Mouse (Mus musculus) heart, embryonic 13.5 days (tissue): ENCODE measurements around the gene Rab32. TPM values are rescaled to one million over a fixed set of nuclear protein-coding genes. Genes with fewer than 3 reads are reported as not detected.
A peak's percentile ranks its signal among the peaks of the same experiment; 100 is the strongest.
"Not testable (repeated sequence)": the region's sequence is repeated elsewhere in the genome, so short reads cannot be mapped to it uniquely, and the experiment has no call there.

Experiments used
- ATAC-seq: fragments of 200-750 bp; cut with Nextera tagmentation; 2 replicates; pipeline ENCODE4 v1.8.0; 2017; ENCODE audit warnings: moderate TSS enrichment; ENCODE audit not compliant: insufficient number of reproducible peaks, low FRiP score, low TSS enrichment; ENCODE audit errors: extremely low read depth
- H3K27ac ChIP-seq: fragments of 300-500 bp; sonication (generic); replicated peaks from 2 replicates; pipeline ENCODE4 v1.5.1; 2015; ENCODE audit warnings: moderate library complexity, mild to moderate bottlenecking, inconsistent platforms
- H3K27me3 ChIP-seq: fragments of 300-500 bp; sonication (generic); replicated peaks from 2 replicates; pipeline ENCODE4 v1.6.1; 2015; ENCODE audit warnings: mild to moderate bottlenecking, inconsistent platforms
- H3K36me3 ChIP-seq: fragments of 300-500 bp; sonication (generic); 2 replicates; pipeline ENCODE4 v1.6.1; 2015; ENCODE audit warnings: mild to moderate bottlenecking, inconsistent platforms
- H3K4me1 ChIP-seq: fragments of 300-500 bp; sonication (generic); 2 replicates; pipeline ENCODE4 v1.6.1; 2015; ENCODE audit warnings: inconsistent platforms
- H3K4me2 ChIP-seq: fragments of 300-500 bp; sonication (generic); 2 replicates; pipeline ENCODE4 v1.6.1; 2015; ENCODE audit warnings: inconsistent platforms, mild to moderate bottlenecking, moderate library complexity
- H3K4me3 ChIP-seq: fragments of 300-500 bp; sonication (generic); 2 replicates; pipeline ENCODE4 v1.5.1; 2015; ENCODE audit warnings: moderate library complexity, mild to moderate bottlenecking, inconsistent platforms
- H3K9ac ChIP-seq: fragments of 300-500 bp; sonication (generic); 2 replicates; pipeline ENCODE4 v1.6.1; 2015; ENCODE audit warnings: inconsistent platforms, mild to moderate bottlenecking, moderate library complexity
- H3K9me3 ChIP-seq: fragments of 300-500 bp; sonication (generic); 2 replicates; pipeline ENCODE4 v1.6.1; 2016; ENCODE audit warnings: inconsistent platforms
- WGBS: fragments of 180-500 bp; shearing (Covaris S2); methylation state at CpG from one replicate; pipeline ENCODE4 v1.1.7; 2015; ENCODE audit warnings: mixed read lengths; 5-methylcytosine and 5-hydroxymethylcytosine counted together
- polyA plus RNA-seq: library from polyadenylated mRNA; unstranded; fragments of >200 nt; fragmentation: Nextera tagmentation; extraction: Ambion mirVana; gene quantifications from 2 replicates; pipeline ENCODE4 v1.2.1, GENCODE M21; 2015

Rab32 gene
- 12.2 and 13.1 TPM in 2 replicates for polyA plus RNA-seq

DNA sequence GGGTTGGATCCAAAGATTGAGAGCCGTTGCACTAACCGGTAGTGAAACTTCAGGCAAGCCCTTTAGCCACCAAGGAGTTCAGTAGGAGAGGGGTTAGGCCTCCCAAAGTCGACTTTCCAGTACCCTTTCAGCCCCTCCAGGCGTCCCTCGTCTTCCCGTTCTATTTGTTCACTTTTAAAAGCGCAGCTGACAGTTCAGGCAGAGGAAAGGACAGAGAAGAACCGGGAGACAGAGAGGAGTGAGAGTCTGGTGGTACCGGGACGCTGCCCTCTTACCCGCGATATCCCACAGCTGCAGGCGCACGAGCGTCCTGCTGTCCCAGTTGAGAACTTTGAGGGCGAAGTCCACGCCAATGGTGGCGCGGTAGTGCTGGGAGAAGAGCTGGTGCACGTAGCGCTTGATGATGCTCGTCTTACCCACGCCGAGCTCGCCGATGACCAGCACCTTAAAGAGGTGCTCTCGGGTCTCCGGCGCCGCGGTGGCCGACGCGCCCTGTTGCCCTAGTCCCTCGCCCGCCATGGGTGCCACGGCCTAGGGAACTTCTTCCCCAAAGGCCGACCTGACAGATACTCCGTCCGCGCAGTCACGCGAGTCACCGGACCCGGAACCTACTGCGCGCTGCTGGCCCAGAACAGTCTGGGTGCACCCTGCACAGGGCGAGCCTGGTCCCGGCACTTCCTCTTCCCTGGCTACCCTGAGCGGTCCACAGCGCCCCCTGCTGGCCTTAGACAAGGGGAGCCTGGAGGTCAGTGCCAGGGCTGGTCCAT is at the start of gene Rab32:
TSS of gene Rab32 (minus strand) at position 696 of the 767 bp plus-strand sequence.
- peak within 1 kb of the TSS; percentile 93 for H3K4me2 ChIP-seq
- no peaks in the 10 kb centered on the region for H3K36me3 ChIP-seq
- no peaks in the 10 kb centered on the region for H3K27me3 ChIP-seq
- peak; percentile 71; the same call in 1 of the 2 replicates for ATAC-seq
- peak within 1 kb of the TSS; percentile 82 for H3K4me3 ChIP-seq
- no peaks in the 10 kb centered on the region for H3K9me3 ChIP-seq
- H3K4me1 ChIP-seq: peaks cover 5% of the 10 kb centered on the region; the same call in 1 of the 2 replicates
- peak within 1 kb of the TSS; percentile 84 for H3K9ac ChIP-seq
- under 1% methylated on average over 51 of the region's 51 CpGs for WGBS
- H3K27ac ChIP-seq: peak within 1 kb of the TSS; percentile 50

DNA sequence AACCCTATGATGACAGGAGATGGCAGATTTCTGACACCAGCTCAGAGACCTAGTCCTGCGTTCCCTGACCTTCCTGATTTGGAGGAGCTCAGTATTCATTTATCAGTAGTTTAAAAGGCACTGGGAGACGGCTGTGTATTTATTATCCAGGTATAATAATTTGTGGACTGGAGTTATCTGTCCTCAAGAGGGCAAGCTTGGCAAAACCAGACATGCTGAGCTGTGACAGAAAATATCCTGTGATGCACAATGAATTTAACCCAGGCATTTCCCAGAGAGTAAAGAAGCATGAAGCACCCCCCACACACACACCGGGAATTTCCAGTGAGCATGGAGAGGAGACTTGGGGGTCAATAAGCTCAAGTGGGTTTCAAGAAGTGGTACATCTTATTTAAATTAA is 42.7 kb upstream of the Rab32 start:
- no peaks in the 10 kb centered on the region for H3K9me3 ChIP-seq
- H3K4me1 ChIP-seq: 0 out of 2 replicates have a peak, but pooled peaks cover 2% of the 10 kb centered on the region
- no peak overlapping the region for H3K27ac ChIP-seq
- no peak overlapping the region for H3K4me2 ChIP-seq
- H3K9ac ChIP-seq: no peak overlapping the region
- 53% methylated on average over 3 of the region's 3 CpGs for WGBS
- no peak overlapping the region for H3K4me3 ChIP-seq
- no peaks in the 10 kb centered on the region for H3K36me3 ChIP-seq
- no peaks in the 10 kb centered on the region for H3K27me3 ChIP-seq
- ATAC-seq: no peak

DNA sequence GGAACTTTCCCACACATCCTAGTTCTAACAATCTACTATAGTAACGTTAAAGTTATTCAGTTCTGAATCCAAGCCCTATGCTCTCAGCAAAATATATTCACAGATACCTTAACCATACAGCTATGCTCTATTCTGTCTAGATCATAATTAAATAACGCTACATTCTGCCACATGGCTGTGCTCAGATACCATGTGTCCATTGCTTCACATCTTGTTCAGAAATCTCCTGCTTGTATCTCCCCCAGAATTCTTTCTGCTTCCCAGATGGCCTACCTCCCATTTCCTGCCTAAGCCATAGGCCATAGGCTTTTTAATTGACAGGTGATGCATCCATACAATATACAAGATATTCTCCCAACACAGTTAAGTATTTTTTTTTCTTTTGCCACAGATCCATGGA is 39.4 kb upstream of the Rab32 start:
- not testable (repeated sequence) for H3K27ac ChIP-seq, H3K4me2 ChIP-seq, ATAC-seq, H3K36me3 ChIP-seq, H3K9ac ChIP-seq, H3K9me3 ChIP-seq, H3K27me3 ChIP-seq, H3K4me1 ChIP-seq, H3K4me3 ChIP-seq
- WGBS: 75% methylated on average over 2 of the region's 2 CpGs

DNA sequence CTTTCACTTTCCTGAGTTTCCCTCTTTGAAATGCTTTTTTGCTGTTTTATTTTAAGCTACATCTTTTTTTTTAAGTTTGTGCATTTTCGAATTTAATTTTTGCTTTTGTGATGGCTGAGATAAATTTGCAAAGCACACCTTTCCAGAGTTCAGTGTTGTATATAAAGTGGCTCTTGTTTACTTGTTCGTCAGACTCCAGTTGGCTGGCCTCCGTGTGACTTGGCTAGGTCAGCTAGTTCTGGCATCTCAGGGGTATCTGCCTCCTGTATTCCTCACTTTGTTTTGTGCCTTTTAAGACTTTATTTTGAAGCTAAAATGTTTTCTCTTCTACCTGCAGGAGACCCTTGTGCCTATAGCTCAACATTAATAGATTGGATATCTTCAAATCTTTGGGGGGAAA is 22.7 kb upstream of the Rab32 start:
- Histone ChIP-seq H3K27ac (no peak overlapping the region), H3K4me3 (no peak overlapping the region), H3K9ac (no peak overlapping the region), H3K36me3 (no peaks in the 10 kb centered on the region), H3K4me1 (no peaks in the 10 kb centered on the region), H3K9me3 (no peaks in the 10 kb centered on the region), H3K4me2 (no peak overlapping the region), H3K27me3 (no peaks in the 10 kb centered on the region)
- WGBS: 70% methylated on average over 3 of the region's 3 CpGs
- no peak for ATAC-seq

DNA sequence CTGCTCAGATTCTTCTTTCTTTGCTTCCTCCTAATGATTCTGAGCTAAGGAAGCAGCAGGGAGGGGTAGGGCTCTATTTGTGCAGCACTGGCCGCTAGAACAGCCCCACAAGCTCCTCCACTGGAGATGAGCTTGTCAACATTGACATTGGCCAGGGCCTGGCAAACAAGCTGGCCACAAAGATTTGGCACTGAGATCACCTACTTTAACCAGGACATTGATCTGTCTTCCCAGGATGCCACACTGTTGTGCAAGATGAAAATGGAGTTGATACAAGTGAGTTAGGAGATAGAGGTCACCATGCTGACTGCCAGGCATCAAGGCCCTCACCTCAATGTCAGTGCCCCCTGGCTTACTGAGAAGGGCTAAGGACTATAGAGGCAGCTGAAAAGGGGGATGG is 21.8 kb upstream of the Rab32 start:
- H3K27ac ChIP-seq: no peak overlapping the region
- no peaks in the 10 kb centered on the region for H3K4me1 ChIP-seq
- H3K27me3 ChIP-seq: no peaks in the 10 kb centered on the region
- no peaks in the 10 kb centered on the region for H3K36me3 ChIP-seq
- no peaks in the 10 kb centered on the region for H3K9me3 ChIP-seq
- WGBS: 50% methylated on average over 1 of the region's 1 CpGs
- H3K9ac ChIP-seq: no peak overlapping the region
- no peak overlapping the region for H3K4me3 ChIP-seq
- ATAC-seq: no peak
- H3K4me2 ChIP-seq: no peak overlapping the region

DNA sequence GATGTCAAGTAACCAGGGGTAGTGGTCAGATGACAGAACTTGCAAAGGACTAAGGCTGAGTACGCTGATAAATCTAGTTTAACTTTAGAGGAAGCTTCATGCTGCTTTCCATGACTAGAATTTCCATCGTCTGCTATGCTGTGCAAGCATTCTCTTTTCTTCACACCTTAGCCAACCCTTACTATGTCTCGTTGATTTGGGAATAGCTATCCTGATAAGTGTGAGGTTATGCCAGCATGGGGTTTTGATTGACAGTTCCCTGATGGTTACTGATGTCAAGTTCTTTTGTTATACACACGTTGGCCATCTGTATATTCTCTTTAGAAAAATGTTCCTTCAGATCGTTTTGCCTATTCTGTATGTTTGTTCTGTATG is 259 bp upstream of the Rab32 start:
- WGBS: 34% methylated on average over 5 of the region's 5 CpGs
- no peak overlapping the region for H3K9ac ChIP-seq
- H3K27ac ChIP-seq: no peak overlapping the region
- peak overlapping the region; percentile 82 for H3K4me3 ChIP-seq
- peaks cover 5% of the 10 kb centered on the region; the same call in 1 of the 2 replicates for H3K4me1 ChIP-seq
- no peaks in the 10 kb centered on the region for H3K36me3 ChIP-seq
- ATAC-seq: no peak
- no peaks in the 10 kb centered on the region for H3K9me3 ChIP-seq
- no peaks in the 10 kb centered on the region for H3K27me3 ChIP-seq
- peak overlapping the region; percentile 93 for H3K4me2 ChIP-seq

DNA sequence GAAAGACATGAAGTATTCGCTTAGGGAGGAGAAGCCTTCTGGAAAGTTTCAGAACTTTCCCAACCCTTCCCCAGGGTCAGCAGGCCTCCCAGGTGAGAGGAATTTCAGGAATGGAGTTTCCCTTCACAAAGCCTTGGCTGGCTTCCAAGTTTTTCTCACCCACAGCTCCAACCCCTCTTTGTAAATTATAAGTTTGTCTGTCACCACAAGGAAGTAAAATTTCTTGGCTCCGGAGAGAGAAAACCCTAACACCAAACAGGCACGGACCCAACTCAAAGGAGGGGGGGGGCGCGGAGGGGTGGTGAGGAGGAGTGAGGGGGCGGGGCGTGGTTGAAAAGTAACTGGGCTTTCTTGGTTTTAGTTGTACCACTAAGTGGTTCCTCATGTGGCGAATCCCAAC is 980 bp downstream of the Rab32 start:
- Histone ChIP-seq H3K4me1 (peaks cover 5% of the 10 kb centered on the region; the same call in 1 of the 2 replicates), H3K4me3 (peak overlapping the region; percentile 82), H3K9me3 (no peaks in the 10 kb centered on the region), H3K4me2 (peak overlapping the region; percentile 93), H3K36me3 (no peaks in the 10 kb centered on the region), H3K27ac (peak overlapping the region; percentile 50; the same call in 1 of the 2 replicates), H3K27me3 (no peaks in the 10 kb centered on the region), H3K9ac (peak overlapping the region; percentile 84)
- ATAC-seq: no peak
- 6% methylated on average over 8 of the region's 8 CpGs for WGBS

DNA sequence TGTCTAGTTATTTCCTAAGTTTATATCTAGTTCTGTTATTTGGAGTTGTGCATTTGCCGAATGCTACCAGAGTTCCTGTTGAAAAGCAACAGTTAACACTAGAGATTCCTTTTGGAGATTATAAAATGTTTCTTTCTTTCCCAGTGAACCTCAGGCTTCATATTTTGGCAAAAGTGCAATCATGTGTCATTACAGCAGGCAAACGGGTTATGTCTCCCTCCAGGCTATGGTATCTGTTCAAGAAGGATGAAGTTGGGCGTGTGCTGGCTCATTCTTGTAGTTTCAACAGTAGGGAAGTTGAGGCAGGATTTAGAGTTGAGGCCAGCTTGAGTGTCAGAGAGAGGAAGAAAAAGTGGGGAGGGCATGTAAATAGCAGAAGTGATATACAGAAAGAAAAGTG is 2.4 kb downstream of the Rab32 start:
- no peaks in the 10 kb centered on the region for H3K36me3 ChIP-seq
- no peak overlapping the region for H3K27ac ChIP-seq
- H3K4me1 ChIP-seq: peaks cover 5% of the 10 kb centered on the region; the same call in 1 of the 2 replicates
- WGBS: 76% methylated on average over 3 of the region's 3 CpGs
- H3K4me3 ChIP-seq: no peak overlapping the region
- H3K9ac ChIP-seq: no peak overlapping the region
- H3K27me3 ChIP-seq: no peaks in the 10 kb centered on the region
- no peak for ATAC-seq
- no peaks in the 10 kb centered on the region for H3K9me3 ChIP-seq
- H3K4me2 ChIP-seq: no peak overlapping the region

DNA sequence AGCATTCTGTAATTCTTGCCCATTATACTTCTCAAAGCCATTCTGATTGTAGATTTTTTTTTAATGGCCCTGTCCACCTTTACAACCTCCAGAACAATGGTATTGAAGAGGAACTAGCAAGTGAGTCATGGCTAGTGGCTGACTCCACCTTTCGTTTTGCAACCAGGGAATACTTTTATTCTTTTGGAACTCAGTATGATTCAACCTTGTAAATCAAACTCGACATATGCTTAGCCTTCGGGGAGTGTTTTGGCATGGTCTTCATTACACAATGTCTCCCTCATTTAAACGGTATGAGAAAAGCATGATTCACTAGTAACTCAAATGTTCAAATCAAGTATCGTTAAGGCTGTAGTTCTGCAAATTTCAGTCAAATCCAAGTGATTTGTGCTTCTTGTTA is 2.8 kb downstream of the Rab32 start:
- H3K4me3 ChIP-seq: no peak overlapping the region
- no peak for ATAC-seq
- H3K4me2 ChIP-seq: no peak overlapping the region
- no peaks in the 10 kb centered on the region for H3K9me3 ChIP-seq
- H3K9ac ChIP-seq: no peak overlapping the region
- no peaks in the 10 kb centered on the region for H3K36me3 ChIP-seq
- WGBS: 77% methylated on average over 5 of the region's 5 CpGs
- no peak overlapping the region for H3K27ac ChIP-seq
- H3K27me3 ChIP-seq: no peaks in the 10 kb centered on the region
- peaks cover 5% of the 10 kb centered on the region; the same call in 1 of the 2 replicates for H3K4me1 ChIP-seq

DNA sequence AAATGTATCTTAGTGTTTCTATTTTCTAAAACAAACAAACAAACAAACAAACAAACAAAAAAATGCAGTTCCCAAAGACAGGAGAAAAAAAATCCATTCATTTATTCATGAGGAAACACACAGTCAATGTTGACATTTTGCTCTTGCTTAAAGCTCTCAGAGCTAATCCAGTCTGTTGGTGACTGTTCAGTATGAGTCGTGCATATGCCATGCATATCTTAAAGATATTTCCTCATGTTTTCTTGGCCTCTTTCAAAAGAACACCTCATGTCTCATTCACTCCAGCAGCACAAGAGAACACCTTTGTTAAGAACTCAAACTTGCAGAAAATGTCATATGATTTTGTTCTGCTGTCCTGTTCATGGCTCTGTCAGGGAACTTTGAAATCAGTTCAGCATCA is 7.9 kb downstream of the Rab32 start:
- Histone ChIP-seq H3K4me1 (no peaks in the 10 kb centered on the region), H3K9ac (no peak overlapping the region), H3K27ac (no peak overlapping the region), H3K36me3 (0 out of 2 replicates have a peak, but pooled peaks cover 5% of the 10 kb centered on the region), H3K27me3 (no peaks in the 10 kb centered on the region), H3K4me2 (no peak overlapping the region), H3K4me3 (no peak overlapping the region), H3K9me3 (no peaks in the 10 kb centered on the region)
- no peak for ATAC-seq
- WGBS: 61% methylated on average over 1 of the region's 1 CpGs

DNA sequence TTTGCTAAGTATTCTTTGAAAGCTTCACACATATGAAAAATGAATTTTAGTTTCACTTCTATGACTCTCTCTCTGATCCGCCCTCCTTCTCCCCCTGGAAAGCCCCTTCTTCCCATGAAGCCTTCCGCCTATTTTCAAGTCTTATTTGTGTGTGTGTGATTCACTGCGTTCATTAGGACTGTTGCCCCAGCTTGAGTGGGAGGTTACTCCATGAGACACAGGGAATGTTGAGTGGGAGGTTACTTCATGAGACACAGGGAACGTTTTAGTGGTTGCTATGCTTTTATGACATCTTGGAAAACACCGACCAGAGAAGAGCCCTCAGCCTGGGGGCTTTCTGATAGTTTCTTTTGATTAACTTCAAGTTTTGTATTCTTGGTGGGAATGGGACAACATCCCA is 11.4 kb downstream of the Rab32 start:
- H3K27me3 ChIP-seq: no peaks in the 10 kb centered on the region
- H3K9ac ChIP-seq: no peak overlapping the region
- ATAC-seq: no peak
- no peak overlapping the region for H3K27ac ChIP-seq
- WGBS: 65% methylated on average over 5 of the region's 5 CpGs
- no peaks in the 10 kb centered on the region for H3K9me3 ChIP-seq
- no peak overlapping the region for H3K4me3 ChIP-seq
- H3K4me2 ChIP-seq: no peak overlapping the region
- no peaks in the 10 kb centered on the region for H3K4me1 ChIP-seq
- H3K36me3 ChIP-seq: 0 out of 2 replicates have a peak, but pooled peaks cover 5% of the 10 kb centered on the region

DNA sequence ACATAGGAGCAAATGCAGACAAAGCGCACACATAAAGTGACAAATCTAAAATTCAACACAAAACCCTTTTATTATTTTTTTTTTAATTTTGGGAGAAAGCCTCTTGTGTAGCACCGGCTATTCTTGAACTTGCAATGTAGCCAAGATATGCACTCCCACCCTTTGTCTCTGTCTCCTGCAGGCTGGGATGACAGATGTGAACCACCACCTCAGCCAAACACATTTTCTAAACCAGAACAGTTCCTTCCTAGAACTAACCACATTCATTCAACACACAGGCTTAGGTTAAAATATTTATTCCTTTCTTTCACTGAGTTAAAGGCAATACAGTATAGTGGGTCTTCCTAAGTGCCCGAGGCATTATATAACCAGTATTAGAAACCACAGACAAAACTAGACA is 13.1 kb downstream of the Rab32 start:
- 0 out of 2 replicates have a peak, but pooled peaks cover 5% of the 10 kb centered on the region for H3K36me3 ChIP-seq
- ATAC-seq: no peak
- no peak overlapping the region for H3K9ac ChIP-seq
- H3K27ac ChIP-seq: no peak overlapping the region
- no peaks in the 10 kb centered on the region for H3K27me3 ChIP-seq
- H3K4me1 ChIP-seq: no peaks in the 10 kb centered on the region
- no peak overlapping the region for H3K4me2 ChIP-seq
- H3K4me3 ChIP-seq: no peak overlapping the region
- whole genome bisulfite sequencing: 88% methylated on average over 3 of the region's 3 CpGs
- no peaks in the 10 kb centered on the region for H3K9me3 ChIP-seq
